Mouse (Mus musculus): ENCODE measurements around the gene D1Pas1.
A peak's percentile ranks its signal among the peaks of the same experiment; 100 is the strongest.

The D1Pas1 gene

GRCm38 (mm10) chr1:186967201-186967812, at the start of gene D1Pas1:
D1Pas1 (plus strand) TSS chr1:186967416.
- DNase-seq: no peak

GRCm38 (mm10) chr1:186922489-186923370, 44.5 kb upstream of the D1Pas1 start:
- DNase-seq: peak in 1 of 2 experiments; percentile 4

GRCm38 (mm10) chr1:186924027-186924426, 43.2 kb upstream of the D1Pas1 start:
- DNase-seq: peak; percentile 87 to 91

- DNase-seq: peak; percentile 69 to 83
Observed at GRCm38 (mm10) chr1:186925411-186925810, 41.8 kb upstream of the D1Pas1 start.

- DNase-seq: peak; percentile 9 to 12
Observed at GRCm38 (mm10) chr1:186926316-186926949, 40.8 kb upstream of the D1Pas1 start.

- peak in 1 of 2 experiments; percentile 4 for DNase-seq
Observed at GRCm38 (mm10) chr1:186926950-186927316, 40.3 kb upstream of the D1Pas1 start.

- DNase-seq: peak in 1 of 2 experiments; percentile 13
Observed at GRCm38 (mm10) chr1:186927494-186927893, 39.7 kb upstream of the D1Pas1 start.

GRCm38 (mm10) chr1:186930160-186930887, 36.9 kb upstream of the D1Pas1 start:
- DNase-seq: peak; percentile 55 to 62

- DNase-seq: no peak
Observed at GRCm38 (mm10) chr1:186930888-186931233, 36.4 kb upstream of the D1Pas1 start.

GRCm38 (mm10) chr1:186934205-186934604, 33.0 kb upstream of the D1Pas1 start:
- no peak for DNase-seq

- no peak for DNase-seq
Observed at GRCm38 (mm10) chr1:186952381-186952780, 14.8 kb upstream of the D1Pas1 start.

GRCm38 (mm10) chr1:186954591-186954990, 12.6 kb upstream of the D1Pas1 start:
- no peak for DNase-seq

GRCm38 (mm10) chr1:186959380-186959779, 7.8 kb upstream of the D1Pas1 start:
- DNase-seq: peak in 1 of 2 experiments; percentile 21

- no peak for DNase-seq
Observed at GRCm38 (mm10) chr1:186964143-186964875, 2.9 kb upstream of the D1Pas1 start.

GRCm38 (mm10) chr1:186967926-186968325, 710 bp downstream of the D1Pas1 start:
- no peak for DNase-seq

- no peak for DNase-seq
Observed at GRCm38 (mm10) chr1:186976937-186977540, 9.8 kb downstream of the D1Pas1 start.

GRCm38 (mm10) chr1:186977801-186978200, 10.6 kb downstream of the D1Pas1 start:
- DNase-seq: no peak

- peak; percentile 48 to 56 for DNase-seq
Observed at GRCm38 (mm10) chr1:186979465-186979864, 12.2 kb downstream of the D1Pas1 start.

- peak; percentile 13 to 31 for DNase-seq
Observed at GRCm38 (mm10) chr1:186980503-186980902, 13.3 kb downstream of the D1Pas1 start.

GRCm38 (mm10) chr1:186985131-186985530, 17.9 kb downstream of the D1Pas1 start:
- no peak for DNase-seq

- peak; percentile 15 to 30 for DNase-seq
Observed at GRCm38 (mm10) chr1:186986086-186986485, 18.9 kb downstream of the D1Pas1 start.

- DNase-seq: no peak
Observed at GRCm38 (mm10) chr1:186986506-186986905, 19.3 kb downstream of the D1Pas1 start.
